16 mouse cellular contexts compared by ENCODE assay signal in genomic region chr11:73020953-73021800, GRCm38 (mm10). TPM values are rescaled to one million over a fixed set of nuclear protein-coding genes. Genes with fewer than 3 reads are reported as not detected.
A peak's percentile ranks its signal among the peaks of the same experiment; 100 is the strongest.
DNase-seq lines count a peak whose midpoint lies in the region; ATAC-seq and TF ChIP-seq lines count a peak whose summit lies in the region.
"Had no signal": no experiment of that assay in that cellular context is flagged by ENCODE, and none has a peak within 500 bp of the region (broad histone marks: within the 10 kb centered on the region; RNA-seq: fewer than 3 reads in every experiment).

No protein-coding gene starts in this region.

- ATAC-seq in megakaryocyte, adult 5-6 weeks (ENCODE audit: poor library complexity, severe bottlenecking) = no peak
- ATAC-seq: CD4-positive, CD25-positive, alpha-beta regulatory T cell, adult 4 months; forebrain, embryonic 14.5 days; lung, postnatal 0 days had no signal

- peak; percentile 26 to 27 for DNase-seq in cerebellum, postnatal 25 days
- no peak for DNase-seq in cerebellum, postnatal 36 days
- DNase-seq in NIH3T3 (ENCODE audit: low read depth) = peak; percentile 65
- DNase-seq in retina, embryonic 14.5 days (ENCODE audit: low spot score) = no peak
- no peak for DNase-seq in T-cell, adult 2 months (ENCODE audit: low spot score)
- DNase-seq: gastrocnemius, postnatal 14 days; thymus, postnatal 36 days had no signal

- TF ChIP-seq POLR2A in myocyte (IDR thresholded peaks at IDR 0.05; ENCODE audit: insufficient read length, low read depth) = no peak

- H3ac ChIP-seq in myocyte (ENCODE audit: control insufficient read depth, insufficient read length) = no peak overlapping the region

- H3K4me2 ChIP-seq in myocyte (ENCODE audit: low read depth) = peak overlapping the region; percentile 42
- H3K4me2 ChIP-seq: embryonic facial prominence, embryonic 12.5 days; heart, embryonic 13.5 days; kidney, embryonic 15.5 days had no signal

- peaks cover 90% of the 10 kb centered on the region for H3K4me1 ChIP-seq in megakaryocyte, embryonic 14.5 days

- H3K4me3 ChIP-seq in megakaryocyte, embryonic 14.5 days (replicated peaks) = peak overlapping the region; percentile 40
- no peak overlapping the region for H3K4me3 ChIP-seq in myocyte
- H3K4me3 ChIP-seq: embryonic facial prominence, embryonic 12.5 days; heart, embryonic 13.5 days; kidney, embryonic 15.5 days had no signal

- H3K9me3 ChIP-seq in megakaryocyte, embryonic 14.5 days = no peaks in the 10 kb centered on the region
- H3K9me3 ChIP-seq: embryonic facial prominence, embryonic 12.5 days; heart, embryonic 13.5 days; kidney, embryonic 15.5 days had no signal

- H3K27me3 ChIP-seq in megakaryocyte, embryonic 14.5 days (replicated peaks) = peaks cover 17% of the 10 kb centered on the region
- H3K27me3 ChIP-seq in myocyte (ENCODE audit: control insufficient read depth, insufficient read depth, insufficient read length) = no peaks in the 10 kb centered on the region

- H3K36me3 ChIP-seq in megakaryocyte, embryonic 14.5 days (replicated peaks; ENCODE audit: low read length) = peaks cover 84% of the 10 kb centered on the region
- no peaks in the 10 kb centered on the region for H3K36me3 ChIP-seq in myocyte (ENCODE audit: control insufficient read depth, insufficient read depth)
- H3K36me3 ChIP-seq: embryonic facial prominence, embryonic 12.5 days; heart, embryonic 13.5 days; kidney, embryonic 15.5 days had no signal

- no peaks in the 10 kb centered on the region for H3K79me2 ChIP-seq in myocyte (ENCODE audit: control insufficient read depth, insufficient read depth)

TF ChIP-seq in myocyte, 11 proteins besides CTCF, POLR2A, EP300 and RAD21:
- TF ChIP-seq REST (IDR thresholded peaks at IDR 0.05; ENCODE audit: insufficient read depth, insufficient read length) (no peak), MAX (IDR thresholded peaks at IDR 0.05; ENCODE audit: low read depth) (no peak), TCF12 (IDR thresholded peaks at IDR 0.05; ENCODE audit: insufficient read depth, poor library complexity, severe bottlenecking) (no peak), MYOD1 (IDR thresholded peaks at IDR 0.05; ENCODE audit: control insufficient read depth in 1 of 3, insufficient read length in 2 of 3, low read depth in 2 of 3) (no peak), USF1 (IDR thresholded peaks at IDR 0.05; ENCODE audit: low read depth) (no peak), POLR2AphosphoS2 (IDR thresholded peaks at IDR 0.05; ENCODE audit: insufficient read length, low read depth) (no peak), MYOG (IDR thresholded peaks at IDR 0.05; ENCODE audit: control insufficient read depth in 1 of 3, insufficient read depth in 1 of 3, insufficient read length in 2 of 3, low read depth in 2 of 3) (no peak), TCF3 (IDR thresholded peaks at IDR 0.05; ENCODE audit: insufficient read length, low read depth) (no peak), CEBPB (IDR thresholded peaks at IDR 0.05; ENCODE audit: insufficient read depth, poor library complexity, severe bottlenecking) (no peak), E2F4 (IDR thresholded peaks at IDR 0.05; ENCODE audit: insufficient read depth) (no peak), SRF (IDR thresholded peaks at IDR 0.05; ENCODE audit: control insufficient read depth, insufficient read length, low read depth) (no peak)

RNA-seq across cellular contexts. Expression of gene Camkk1, which starts 2.4 kb away (rescaled TPM):
- polyA plus RNA-seq in megakaryocyte, embryonic 14.5 days (2012; ENCODE audit: insufficient read depth, low replicate concordance) = 6.5 and 19.1 TPM in 2 replicates
- 0.23 and 0.51 TPM in 2 replicates for total RNA-seq in megakaryocyte, adult 5-6 weeks (2015)
- 0.94 and 1.2 TPM in 2 replicates for total RNA-seq in megakaryocyte, adult 5-6 weeks (2017)
- polyA plus RNA-seq in myocyte (2012; fragmentation: generic; extraction: Trizol) = 3.3 TPM

RNA-seq across cellular contexts. Expression of gene P2rx1, which starts 22.3 kb away (rescaled TPM):
- polyA plus RNA-seq in megakaryocyte, embryonic 14.5 days (2012; ENCODE audit: insufficient read depth, low replicate concordance) = 400 TPM in 2 replicates
- total RNA-seq in megakaryocyte, adult 5-6 weeks (2015) = 15.8 and 16.4 TPM in 2 replicates
- 9.8 and 10.4 TPM in 2 replicates for total RNA-seq in megakaryocyte, adult 5-6 weeks (2017)
- 0.24 TPM for polyA plus RNA-seq in myocyte (2012; fragmentation: generic; extraction: Trizol)

RNA-seq across cellular contexts. Expression of gene Ncbp3, which starts 26.4 kb away (rescaled TPM):
- polyA plus RNA-seq in megakaryocyte, embryonic 14.5 days (2012; ENCODE audit: insufficient read depth, low replicate concordance) = 1.7 TPM in 1 of 2 replicates, not detected in the other
- total RNA-seq in megakaryocyte, adult 5-6 weeks (2015) = 8.1 and 8.9 TPM in 2 replicates
- 11.4 and 12.3 TPM in 2 replicates for total RNA-seq in megakaryocyte, adult 5-6 weeks (2017)
- 3.5 TPM for polyA plus RNA-seq in myocyte (2012; fragmentation: generic; extraction: Trizol)

Comparison
In these comparisons a context has a peak if more than half of its experiments do, and no peak if none do; other contexts are left out.
1. DNase-seq: peak in cerebellum, postnatal 25 days (2 of 2) and NIH3T3 (single experiment); none in cerebellum, postnatal 36 days (0 of 2), retina, embryonic 14.5 days (single experiment) and T-cell, adult 2 months (single experiment).
2. RNA of gene P2rx1, which starts 22.3 kb away (polyA plus RNA-seq): 400 TPM in megakaryocyte, embryonic 14.5 days; 0.24 TPM in myocyte (single experiment); every median in the first group is over 100 times any median in the second.